Mouse (Mus musculus) limb, embryonic 11.5 days (tissue): ENCODE results near the gene Sgf29. TPM values are rescaled to one million over a fixed set of nuclear protein-coding genes. Genes with fewer than 3 reads are reported as not detected.

ENCODE experiments used
- ATAC-seq: fragments of 200-750 bp; cut with Nextera tagmentation; 2 replicates; pipeline ENCODE4 v1.8.0; 2017; ENCODE audit warnings: low read depth; ENCODE audit not compliant: insufficient number of reproducible peaks, low FRiP score, low TSS enrichment
- DNase-seq: peaks from one replicate; pipeline ENCODE4 v3.0.0-alpha.2; 2015; ENCODE audit warnings: low spot score
- H3K27ac ChIP-seq: fragments of 300-500 bp; sonication (generic); replicated peaks from 2 replicates; pipeline ENCODE4 v1.5.1; 2014; ENCODE audit warnings: low read depth, mild to moderate bottlenecking, low read length
- H3K27me3 ChIP-seq: fragments of 300-500 bp; sonication (generic); 2 replicates; pipeline ENCODE4 v1.6.1; 2014; ENCODE audit warnings: mild to moderate bottlenecking, low read length, mixed read lengths; ENCODE audit not compliant: control insufficient read depth, insufficient read depth
- H3K36me3 ChIP-seq: fragments of 300-500 bp; sonication (generic); 2 replicates; pipeline ENCODE4 v1.6.1; 2014; ENCODE audit warnings: mild to moderate bottlenecking, low read length, moderate library complexity, mixed read lengths; ENCODE audit not compliant: control insufficient read depth, insufficient read depth
- H3K4me1 ChIP-seq: fragments of 300-500 bp; sonication (generic); 2 replicates; pipeline ENCODE4 v1.6.1; 2014; ENCODE audit warnings: low read length, mixed read lengths; ENCODE audit not compliant: control insufficient read depth, insufficient read depth
- H3K4me2 ChIP-seq: fragments of 300-500 bp; sonication (generic); 2 replicates; pipeline ENCODE4 v1.6.1; 2014; ENCODE audit warnings: low read depth, mild to moderate bottlenecking, moderate library complexity; ENCODE audit not compliant: severe bottlenecking
- H3K4me3 ChIP-seq: fragments of 300-500 bp; sonication (generic); 2 replicates; pipeline ENCODE4 v1.5.1; 2014; ENCODE audit warnings: low read depth, low read length
- H3K9ac ChIP-seq: fragments of 300-500 bp; sonication (generic); 2 replicates; pipeline ENCODE4 v1.6.1; 2014; ENCODE audit warnings: mild to moderate bottlenecking, low read length
- H3K9me3 ChIP-seq: fragments of 300-500 bp; sonication (generic); 2 replicates; pipeline ENCODE4 v1.6.1; 2016; ENCODE audit warnings: low read length; ENCODE audit not compliant: control insufficient read depth
- WGBS: fragments of 180-500 bp; shearing (Covaris S2); extraction: QIAGEN DNeasy Blood & Tissue Kit; methylation state at CpG from one replicate; pipeline ENCODE4 v1.1.7; 2014; 5-methylcytosine and 5-hydroxymethylcytosine counted together
- polyA plus RNA-seq: library from polyadenylated mRNA; unstranded; fragments of >200 nt; fragmentation: Nextera tagmentation; extraction: Ambion mirVana; gene quantifications from 2 replicates; pipeline ENCODE4 v1.2.1, GENCODE M21; 2014

The Sgf29 gene
- polyA plus RNA-seq, 1 experiment from 2014 or later, result 61.9 TPM

DNA sequence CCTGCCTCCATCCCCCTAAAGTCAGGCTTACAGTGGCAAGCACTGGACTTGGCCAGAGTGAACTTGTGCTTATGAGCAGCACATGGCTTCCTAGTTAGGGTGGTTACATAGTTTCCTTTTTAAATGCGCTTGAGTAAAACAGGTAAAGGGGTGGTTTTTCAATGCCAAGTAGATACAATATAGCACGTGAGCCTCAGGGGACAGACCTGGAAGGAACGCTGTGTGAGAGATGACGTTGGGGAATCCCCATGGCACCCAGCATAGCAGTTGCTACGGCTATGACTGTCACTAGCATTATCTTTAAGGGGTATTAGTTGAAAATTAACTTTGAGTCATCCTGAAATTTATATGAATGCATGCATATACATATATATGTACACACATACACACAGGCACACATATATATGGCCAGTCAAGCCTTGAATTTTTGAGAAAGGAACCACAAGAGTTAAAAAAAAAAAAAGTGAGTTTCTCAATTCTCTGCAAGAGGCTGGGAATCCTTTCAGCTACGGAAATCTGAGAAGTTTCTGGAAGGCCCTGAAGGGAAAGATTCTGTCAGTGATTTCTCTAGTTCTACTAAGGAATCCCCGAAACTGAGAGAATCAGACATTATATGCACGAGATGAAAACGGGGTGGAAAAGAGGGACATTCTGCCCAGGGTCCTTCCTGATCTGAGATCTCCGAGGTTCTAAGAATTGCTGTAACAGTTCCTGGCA is 29.4 kb upstream of the Sgf29 start:
- Histone ChIP-seq H3K27ac (no peak overlapping the region), H3K4me1 (no peaks in the 10 kb centered on the region), H3K9ac (no peak overlapping the region), H3K4me3 (no peak overlapping the region), H3K36me3 (no peaks in the 10 kb centered on the region), H3K4me2 (no peak overlapping the region), H3K27me3 (no peaks in the 10 kb centered on the region), H3K9me3 (no peaks in the 10 kb centered on the region)
- ATAC-seq, result no peak
- WGBS, result 82% methylated on average over 10 of the region's 10 CpGs
- no peak for DNase-seq

DNA sequence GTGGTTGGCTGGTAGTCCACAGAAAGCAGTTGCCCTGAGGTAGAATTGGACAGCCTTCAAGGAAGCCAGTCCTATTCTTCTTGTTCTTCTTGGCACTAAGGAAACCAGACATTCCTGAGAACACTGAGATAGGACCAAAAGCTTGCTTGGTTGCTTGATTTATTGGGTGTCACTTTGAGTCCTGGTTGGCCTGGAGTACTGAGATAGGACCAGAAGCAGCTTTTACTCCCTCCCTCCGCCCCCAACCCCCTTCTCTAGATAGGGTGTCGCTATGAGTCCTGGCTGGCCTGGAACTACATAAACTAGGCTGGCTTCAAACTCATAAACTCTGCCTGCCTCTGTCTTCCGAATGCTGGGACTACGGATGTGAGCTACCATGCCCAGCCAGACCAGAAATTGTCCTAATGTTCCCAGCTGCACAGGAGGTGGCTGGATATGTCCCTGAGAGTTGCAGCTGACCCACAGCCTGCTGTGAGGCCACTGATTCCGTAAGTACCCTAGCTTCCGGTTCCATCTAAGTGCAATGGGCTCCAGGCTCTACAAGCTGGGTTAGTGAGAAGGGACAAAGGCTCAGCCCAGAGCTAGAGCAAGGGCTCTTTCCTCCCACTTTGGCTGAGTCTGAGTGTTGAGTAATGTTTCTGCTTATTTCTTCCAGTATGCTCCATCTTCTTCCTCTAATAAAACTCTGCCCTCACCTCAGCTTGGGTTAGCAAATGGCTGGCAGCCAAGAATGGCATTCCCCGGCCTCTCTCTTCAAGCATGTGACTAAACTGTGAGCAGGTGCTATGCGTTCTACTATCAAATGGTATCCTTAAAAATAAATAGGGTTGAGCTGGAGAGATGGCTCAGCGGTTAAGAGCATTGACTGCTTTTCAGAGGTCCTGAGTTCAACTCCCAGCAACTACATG is 27.4 kb upstream of the Sgf29 start:
- DNase-seq, result no peak
- 83% methylated on average over 9 of the region's 9 CpGs for WGBS
- Histone ChIP-seq H3K9me3 (no peaks in the 10 kb centered on the region), H3K36me3 (no peaks in the 10 kb centered on the region), H3K9ac (no peak overlapping the region), H3K27me3 (no peaks in the 10 kb centered on the region), H3K27ac (no peak overlapping the region), H3K4me2 (no peak overlapping the region), H3K4me1 (no peaks in the 10 kb centered on the region), H3K4me3 (no peak overlapping the region)
- ATAC-seq, result no peak

DNA sequence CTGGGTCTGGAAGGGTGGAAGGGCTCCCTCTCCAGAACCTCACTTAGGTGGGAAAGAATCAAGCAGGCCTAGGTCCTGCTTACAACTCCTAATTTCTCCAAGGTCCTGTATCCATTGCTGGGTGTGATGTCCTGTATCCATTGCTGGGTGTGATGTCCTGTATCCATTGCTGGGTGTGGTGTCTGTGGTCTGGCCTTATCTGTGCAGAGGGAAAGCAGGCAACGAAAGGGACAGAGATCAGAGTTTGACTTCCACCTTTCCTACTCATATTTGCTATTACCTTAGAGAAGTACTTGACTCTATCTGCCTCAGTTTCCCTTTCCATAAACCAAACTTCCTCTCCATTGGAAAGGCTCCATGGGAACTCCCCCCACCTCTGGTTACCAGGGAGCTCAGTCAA is 25.7 kb upstream of the Sgf29 start:
- DNase-seq, result no peak
- WGBS, result 81% methylated on average over 1 of the region's 1 CpGs
- no peak overlapping the region for H3K4me2 ChIP-seq
- H3K9me3 ChIP-seq, result no peaks in the 10 kb centered on the region
- H3K9ac ChIP-seq, result no peak overlapping the region
- H3K4me3 ChIP-seq, result no peak overlapping the region
- no peak overlapping the region for H3K27ac ChIP-seq
- ATAC-seq, result no peak
- 0 out of 2 replicates have a peak, but pooled peaks cover under 1% of the 10 kb centered on the region for H3K4me1 ChIP-seq
- H3K27me3 ChIP-seq, result no peaks in the 10 kb centered on the region
- H3K36me3 ChIP-seq, result no peaks in the 10 kb centered on the region

DNA sequence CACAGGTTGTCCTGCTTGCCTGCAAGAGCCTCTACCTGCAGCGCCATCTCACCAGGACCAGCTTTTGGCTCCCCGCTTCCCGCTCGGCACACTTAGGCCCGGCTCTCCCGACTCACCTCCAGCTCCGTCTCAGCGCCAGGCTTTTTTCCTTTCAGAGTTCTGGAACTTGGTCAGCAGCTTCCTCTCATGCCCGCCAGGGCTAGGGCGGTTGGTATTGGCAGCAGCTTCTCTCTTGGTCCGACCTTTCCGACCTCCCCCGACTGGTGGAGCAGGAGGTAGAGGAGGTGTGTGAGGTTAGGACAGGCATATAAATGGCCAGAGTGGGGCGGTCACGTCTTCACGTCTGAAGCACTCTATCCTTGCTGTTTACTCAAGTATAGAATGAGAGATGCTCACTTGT is 24.3 kb upstream of the Sgf29 start:
- DNase-seq (no peak), ATAC-seq (no peak)
- H3K27ac ChIP-seq, result no peak overlapping the region
- H3K9me3 ChIP-seq, result no peaks in the 10 kb centered on the region
- no peaks in the 10 kb centered on the region for H3K27me3 ChIP-seq
- no peak overlapping the region for H3K4me3 ChIP-seq
- H3K4me1 ChIP-seq, result 0 out of 2 replicates have a peak, but pooled peaks cover 2% of the 10 kb centered on the region
- WGBS, result 61% methylated on average over 16 of the region's 16 CpGs
- no peaks in the 10 kb centered on the region for H3K36me3 ChIP-seq
- H3K4me2 ChIP-seq, result no peak overlapping the region
- no peak overlapping the region for H3K9ac ChIP-seq

DNA sequence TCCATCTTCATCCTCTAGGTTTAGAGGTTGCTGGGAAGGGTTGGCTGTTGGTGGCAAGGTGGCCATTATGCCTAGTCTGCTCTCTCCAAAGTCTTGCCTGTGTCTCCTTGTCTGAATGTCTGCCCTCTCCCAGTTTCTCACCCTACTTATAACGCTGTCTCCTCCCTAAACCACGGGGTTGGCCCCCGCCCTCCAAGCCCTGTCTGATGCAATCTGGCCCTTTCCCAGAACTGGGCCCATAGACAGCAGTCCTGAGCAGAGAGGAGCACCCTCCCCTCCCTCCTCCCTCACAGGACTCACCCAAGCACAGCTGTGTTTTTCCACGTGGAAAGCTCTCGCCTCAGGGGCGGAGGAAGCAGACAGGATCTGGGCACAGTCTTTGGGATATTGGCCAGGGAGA is 23.7 kb upstream of the Sgf29 start:
- no peaks in the 10 kb centered on the region for H3K36me3 ChIP-seq
- ATAC-seq (no peak), DNase-seq (no peak)
- H3K4me2 ChIP-seq, result no peak overlapping the region
- no peaks in the 10 kb centered on the region for H3K27me3 ChIP-seq
- H3K4me3 ChIP-seq, result no peak overlapping the region
- no peak overlapping the region for H3K9ac ChIP-seq
- H3K4me1 ChIP-seq, result 0 out of 2 replicates have a peak, but pooled peaks cover 2% of the 10 kb centered on the region
- H3K9me3 ChIP-seq, result no peaks in the 10 kb centered on the region
- WGBS, result 62% methylated on average over 6 of the region's 6 CpGs
- no peak overlapping the region for H3K27ac ChIP-seq

DNA sequence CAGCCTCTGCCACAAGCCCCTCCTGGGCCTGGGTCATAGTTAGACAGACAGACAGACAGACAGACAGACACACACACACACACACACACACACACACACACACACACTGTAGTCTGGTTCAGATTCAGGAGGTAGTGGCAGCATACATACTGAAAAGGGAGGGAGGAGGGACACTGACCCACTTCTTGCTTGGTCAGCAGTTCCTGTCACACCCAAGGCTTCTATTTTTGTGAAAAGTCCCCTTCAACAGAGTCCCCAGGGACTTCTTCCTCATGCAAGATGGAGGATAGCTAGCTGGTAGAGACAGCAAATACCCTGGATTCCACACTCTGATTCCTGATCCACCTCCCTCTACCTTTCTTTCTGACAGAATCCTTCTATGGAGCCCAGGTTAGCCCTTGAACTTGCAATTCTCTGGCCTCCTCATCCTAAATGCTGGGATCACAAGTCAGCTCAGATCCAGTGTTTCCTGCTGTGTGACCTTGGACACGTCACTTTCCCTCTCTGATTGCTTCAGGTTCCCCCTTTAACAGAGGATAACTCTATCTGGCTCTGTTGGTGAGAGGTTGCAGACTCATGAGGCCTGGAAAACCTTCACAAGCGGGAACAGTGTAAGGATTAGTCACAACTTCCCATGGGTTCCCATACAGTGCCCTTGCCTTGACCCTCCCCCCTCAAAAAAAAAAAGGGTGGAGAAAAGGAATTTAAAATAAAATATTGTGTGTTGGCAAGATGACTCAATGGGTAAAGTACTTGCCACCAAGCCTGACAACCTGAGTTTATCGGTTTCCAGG is 23.1 kb upstream of the Sgf29 start:
- Histone ChIP-seq H3K9ac (no peak overlapping the region), H3K4me2 (no peak overlapping the region), H3K4me3 (no peak overlapping the region), H3K27ac (no peak overlapping the region), H3K36me3 (no peaks in the 10 kb centered on the region), H3K27me3 (no peaks in the 10 kb centered on the region), H3K9me3 (no peaks in the 10 kb centered on the region), H3K4me1 (0 out of 2 replicates have a peak, but pooled peaks cover 2% of the 10 kb centered on the region)
- WGBS, result 84% methylated on average over 3 of the region's 3 CpGs
- no peak for ATAC-seq
- DNase-seq, result no peak

DNA sequence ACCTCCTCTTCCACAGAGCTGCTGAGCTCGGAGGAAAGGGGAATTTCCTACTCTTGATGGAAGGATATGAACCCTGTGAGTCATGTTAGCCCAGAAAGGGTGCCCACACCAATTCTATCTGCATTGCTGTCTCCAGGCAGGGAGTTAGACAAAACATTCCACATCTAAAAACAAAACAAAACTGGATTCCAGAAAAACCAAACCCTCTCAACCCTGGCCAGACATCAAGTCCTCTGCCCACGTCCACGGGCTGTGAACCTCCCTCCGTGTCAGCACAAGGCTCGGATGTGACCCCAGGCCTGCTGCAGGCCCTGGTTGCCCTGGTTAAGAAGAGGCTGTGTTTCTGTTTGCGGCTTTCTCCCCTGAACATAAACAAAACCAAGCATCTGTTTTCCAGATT is 21.0 kb upstream of the Sgf29 start:
- H3K9ac ChIP-seq, result no peak overlapping the region
- peak overlapping the region; percentile 42; the same call in 1 of the 2 replicates for H3K27ac ChIP-seq
- H3K27me3 ChIP-seq, result no peaks in the 10 kb centered on the region
- H3K4me3 ChIP-seq, result no peak overlapping the region
- H3K4me1 ChIP-seq, result 0 out of 2 replicates have a peak, but pooled peaks cover 5% of the 10 kb centered on the region
- no peaks in the 10 kb centered on the region for H3K36me3 ChIP-seq
- no peak for DNase-seq
- ATAC-seq, result no peak
- H3K9me3 ChIP-seq, result no peaks in the 10 kb centered on the region
- no peak overlapping the region for H3K4me2 ChIP-seq
- 53% methylated on average over 6 of the region's 6 CpGs for WGBS

DNA sequence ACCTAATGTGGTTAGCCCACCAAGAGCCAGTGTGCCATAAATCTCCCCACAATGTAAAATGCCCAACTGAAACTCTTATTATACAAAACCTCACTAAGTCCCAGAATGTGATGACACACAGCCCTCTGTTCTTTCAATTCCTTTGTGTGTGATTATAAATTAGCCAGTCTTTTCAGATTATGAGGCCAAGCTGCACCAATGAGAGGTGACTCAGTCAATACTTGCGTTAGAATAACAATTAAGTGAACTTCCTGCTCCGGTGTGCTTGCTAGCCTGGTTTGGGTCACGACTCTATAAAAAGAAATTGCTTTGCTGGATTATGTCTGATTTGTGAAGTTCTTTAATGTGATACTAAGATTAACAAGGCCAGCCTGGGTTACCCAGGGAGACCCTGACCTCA is 19.2 kb upstream of the Sgf29 start:
- Histone ChIP-seq H3K4me2 (no peak overlapping the region), H3K36me3 (no peaks in the 10 kb centered on the region), H3K9ac (no peak overlapping the region), H3K4me3 (no peak overlapping the region), H3K9me3 (no peaks in the 10 kb centered on the region), H3K27ac (no peak overlapping the region), H3K27me3 (no peaks in the 10 kb centered on the region), H3K4me1 (peaks cover 10% of the 10 kb centered on the region; the same call in 1 of the 2 replicates)
- DNase-seq (no peak), ATAC-seq (no peak)
- WGBS, result 33% methylated on average over 3 of the region's 3 CpGs
